In the genomic region with DNA sequence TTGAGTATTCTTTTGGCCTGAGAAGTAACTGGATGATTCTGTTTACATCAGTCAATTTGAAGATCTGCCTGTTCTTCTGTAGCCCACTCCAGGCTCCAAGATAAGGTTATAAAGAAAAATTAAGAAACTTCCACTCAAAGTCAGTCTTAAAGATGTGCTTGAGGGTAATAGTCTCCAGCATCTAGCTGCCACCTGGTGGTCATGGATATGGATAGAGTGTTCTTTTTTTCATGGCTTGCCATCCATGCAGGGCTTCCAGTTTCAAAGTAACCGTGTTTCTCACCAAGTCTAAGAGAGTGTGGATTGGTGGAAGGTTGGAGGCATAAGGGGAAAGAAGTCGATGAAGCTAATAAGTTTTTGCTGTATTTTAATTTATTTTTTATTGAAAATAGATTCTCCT, we compare ENCODE assay signal across 10 mouse cellular contexts. TPM values are rescaled to one million over a fixed set of nuclear protein-coding genes. Genes with fewer than 3 reads are reported as not detected.
DNase-seq lines count a peak whose midpoint lies in the region; ATAC-seq and TF ChIP-seq lines count a peak whose summit lies in the region.
"Had no signal": no experiment of that assay in that cellular context is flagged by ENCODE, and none has a peak within 500 bp of the region (broad histone marks: within the 10 kb centered on the region; RNA-seq: fewer than 3 reads in every experiment).

No protein-coding gene starts in this region.

- no peak overlapping the region for H3K27ac ChIP-seq in forebrain, embryonic 16.5 days (ENCODE audit: low read length)
- H3K27ac ChIP-seq in forebrain, embryonic 15.5 days (replicated peaks) = no peak overlapping the region
- H3K27ac ChIP-seq in liver, adult 2 months (replicated peaks; ENCODE audit: insufficient read depth, low read depth, low read length) = no peak overlapping the region
- no peak overlapping the region for H3K27ac ChIP-seq in liver, embryonic 11.5 days (ENCODE audit: low read depth, low read length)
- no peak overlapping the region for H3K27ac ChIP-seq in lung, postnatal 0 days (ENCODE audit: low read length)
- H3K27ac ChIP-seq: embryonic facial prominence, embryonic 15.5 days; neural tube, embryonic 12.5 days had no signal

- no peak for TF ChIP-seq CTCF in liver, adult 2 months (IDR thresholded peaks at IDR 0.05; ENCODE audit: low read depth, low read length)
- TF ChIP-seq CTCF in lung, postnatal 0 days (IDR thresholded peaks at IDR 0.05) = peak; percentile 71

- no peak overlapping the region for H3K9ac ChIP-seq in forebrain, embryonic 16.5 days (replicated peaks; ENCODE audit: low read depth, low read length)
- no peak overlapping the region for H3K9ac ChIP-seq in forebrain, embryonic 15.5 days (replicated peaks)
- H3K9ac ChIP-seq in liver, adult 2 months (ENCODE audit: low read depth, low read length) = no peak overlapping the region
- H3K9ac ChIP-seq in liver, embryonic 11.5 days (ENCODE audit: low read depth, low read length) = no peak overlapping the region
- no peak overlapping the region for H3K9ac ChIP-seq in lung, postnatal 0 days (replicated peaks; ENCODE audit: low read depth)
- H3K9ac ChIP-seq: embryonic facial prominence, embryonic 15.5 days; neural tube, embryonic 12.5 days had no signal

- no peaks in the 10 kb centered on the region for H3K4me1 ChIP-seq in forebrain, embryonic 16.5 days (replicated peaks; ENCODE audit: control insufficient read depth, insufficient read depth, low read length)
- no peaks in the 10 kb centered on the region for H3K4me1 ChIP-seq in forebrain, embryonic 15.5 days
- no peaks in the 10 kb centered on the region for H3K4me1 ChIP-seq in liver, adult 2 months (ENCODE audit: control insufficient read depth, insufficient read depth, low read length)
- no peaks in the 10 kb centered on the region for H3K4me1 ChIP-seq in liver, embryonic 11.5 days (replicated peaks; ENCODE audit: control insufficient read depth, insufficient read depth, low read length)
- no peaks in the 10 kb centered on the region for H3K4me1 ChIP-seq in lung, postnatal 0 days (ENCODE audit: insufficient read depth, low read depth, low read length)
- H3K4me1 ChIP-seq: embryonic facial prominence, embryonic 15.5 days; neural tube, embryonic 12.5 days had no signal

- H3K9me3 ChIP-seq in forebrain, embryonic 16.5 days (ENCODE audit: control insufficient read depth, low read length) = no peaks in the 10 kb centered on the region
- H3K9me3 ChIP-seq in forebrain, embryonic 15.5 days = no peaks in the 10 kb centered on the region
- no peaks in the 10 kb centered on the region for H3K9me3 ChIP-seq in liver, embryonic 11.5 days (ENCODE audit: control insufficient read depth, low read length)
- H3K9me3 ChIP-seq in lung, postnatal 0 days (ENCODE audit: low read length) = no peaks in the 10 kb centered on the region
- H3K9me3 ChIP-seq: embryonic facial prominence, embryonic 15.5 days; neural tube, embryonic 12.5 days had no signal

- TF ChIP-seq POLR2A in liver, adult 2 months (IDR thresholded peaks at IDR 0.05; ENCODE audit: extremely low read depth, insufficient read depth, low read length) = no peak

- no peak overlapping the region for H3K4me2 ChIP-seq in forebrain, embryonic 16.5 days (ENCODE audit: low read length)
- H3K4me2 ChIP-seq in forebrain, embryonic 15.5 days (replicated peaks) = no peak overlapping the region
- no peak overlapping the region for H3K4me2 ChIP-seq in liver, embryonic 11.5 days
- no peak overlapping the region for H3K4me2 ChIP-seq in lung, postnatal 0 days (replicated peaks; ENCODE audit: low read depth, low read length)
- H3K4me2 ChIP-seq: embryonic facial prominence, embryonic 15.5 days; neural tube, embryonic 12.5 days had no signal

- H3K4me3 ChIP-seq in forebrain, embryonic 16.5 days (replicated peaks; ENCODE audit: low read length) = no peak overlapping the region
- no peak overlapping the region for H3K4me3 ChIP-seq in forebrain, embryonic 15.5 days
- H3K4me3 ChIP-seq in liver, adult 2 months (ENCODE audit: insufficient read depth, low read depth, low read length) = no peak overlapping the region
- no peak overlapping the region for H3K4me3 ChIP-seq in liver, embryonic 11.5 days (ENCODE audit: low read depth, low read length)
- no peak overlapping the region for H3K4me3 ChIP-seq in lung, postnatal 0 days (ENCODE audit: low read depth, low read length)
- H3K4me3 ChIP-seq: embryonic facial prominence, embryonic 15.5 days; neural tube, embryonic 12.5 days had no signal

- no peaks in the 10 kb centered on the region for H3K36me3 ChIP-seq in forebrain, embryonic 16.5 days (ENCODE audit: control insufficient read depth, insufficient read depth)
- H3K36me3 ChIP-seq in forebrain, embryonic 15.5 days = no peaks in the 10 kb centered on the region
- H3K36me3 ChIP-seq in liver, adult 2 months (ENCODE audit: control insufficient read depth, insufficient read depth, low read length) = no peaks in the 10 kb centered on the region
- H3K36me3 ChIP-seq in liver, embryonic 11.5 days (ENCODE audit: control insufficient read depth, insufficient read depth, low read length) = no peaks in the 10 kb centered on the region
- no peaks in the 10 kb centered on the region for H3K36me3 ChIP-seq in lung, postnatal 0 days (ENCODE audit: insufficient read depth, low read length)
- H3K36me3 ChIP-seq: embryonic facial prominence, embryonic 15.5 days; neural tube, embryonic 12.5 days had no signal

- peak; percentile 45; the same call in 1 of the 2 replicates for ATAC-seq in forebrain, embryonic 16.5 days
- ATAC-seq in forebrain, embryonic 15.5 days (replicated peaks) = no peak
- no peak for ATAC-seq in liver, embryonic 11.5 days (replicated peaks; ENCODE audit: low FRiP score)
- ATAC-seq in lung, postnatal 0 days = no peak
- no peak for ATAC-seq in megakaryocyte-erythroid progenitor cell, adult 5-6 weeks (replicated peaks; ENCODE audit: low FRiP score, low TSS enrichment, poor library complexity, severe bottlenecking)

- TF ChIP-seq EP300 in lung, postnatal 0 days (IDR thresholded peaks at IDR 0.05) = no peak

- H3K79me2 ChIP-seq in liver, adult 2 months (ENCODE audit: control insufficient read depth, insufficient read depth, low read length) = no peaks in the 10 kb centered on the region

- H3K27me3 ChIP-seq in forebrain, embryonic 16.5 days (replicated peaks; ENCODE audit: control insufficient read depth, insufficient read depth, low read length) = peaks cover 8% of the 10 kb centered on the region; the same call in 1 of the 2 replicates
- H3K27me3 ChIP-seq in forebrain, embryonic 15.5 days = no peaks in the 10 kb centered on the region
- no peaks in the 10 kb centered on the region for H3K27me3 ChIP-seq in liver, adult 2 months (ENCODE audit: control insufficient read depth, insufficient read depth, low read length)
- peaks cover 12% of the 10 kb centered on the region; the same call in 1 of the 2 replicates for H3K27me3 ChIP-seq in liver, embryonic 11.5 days (replicated peaks; ENCODE audit: control insufficient read depth, insufficient read depth, low read length)
- H3K27me3 ChIP-seq in lung, postnatal 0 days (replicated peaks; ENCODE audit: insufficient read depth, low read length) = no peaks in the 10 kb centered on the region

- DNase-seq in liver, adult 2 months (ENCODE audit: extremely low read depth, low read depth, low spot score) = peak; percentile 50
- DNase-seq in liver, embryonic 11.5 days (ENCODE audit: low spot score) = no peak
- DNase-seq in brain, adult 2 months (ENCODE audit: low read depth, low spot score) = peak; percentile 68
- peak; percentile 63 for DNase-seq in lung, postnatal 0 days (ENCODE audit: low spot score)
- DNase-seq in spleen, adult 18-20 months = no peak

- 46% methylated on average over 2 of the region's 2 CpGs for WGBS in forebrain, embryonic 16.5 days
- WGBS in forebrain, embryonic 15.5 days = 55% methylated on average over 2 of the region's 2 CpGs
- 21% methylated on average over 2 of the region's 2 CpGs for WGBS in liver, adult 2 months
- 42% methylated on average over 2 of the region's 2 CpGs for WGBS in liver, embryonic 11.5 days
- WGBS in lung, postnatal 0 days = 38% methylated on average over 2 of the region's 2 CpGs

RNA-seq across cellular contexts. Expression of a gene that starts 23.5 kb away (rescaled TPM):
- 30.0 and 32.7 TPM in 2 replicates for polyA plus RNA-seq in forebrain, embryonic 16.5 days (2015; fragmentation: Nextera tagmentation; extraction: Ambion mirVana)
- 28.9 and 29.8 TPM in 2 replicates for polyA plus RNA-seq in forebrain, embryonic 15.5 days (2015; fragmentation: Nextera tagmentation; extraction: Ambion mirVana)
- total RNA-seq in liver, adult 2 months (2014; rRNA removed) = 32.7 and 42.4 TPM in 2 replicates
- polyA plus RNA-seq in liver, adult 2 months (2012; rRNA removed) = 150 and 197 TPM in 2 replicates
- polyA plus RNA-seq in liver, embryonic 11.5 days (2014; fragmentation: Nextera tagmentation; extraction: Ambion mirVana) = 4.9 and 5.6 TPM in 2 replicates
- 20.4 and 21.4 TPM in 2 replicates for polyA plus RNA-seq in lung, postnatal 0 days (2015; fragmentation: Nextera tagmentation; extraction: Ambion mirVana)
- total RNA-seq in megakaryocyte-erythroid progenitor cell, adult 5-6 weeks (2014; fragmentation: Nextera tagmentation) = not detected in 2 replicates
- total RNA-seq in megakaryocyte-erythroid progenitor cell, adult 5-6 weeks (2017) = 0.05 and 0.19 TPM in 2 replicates

Comparison
In these comparisons a context has a peak if more than half of its experiments do, and no peak if none do; other contexts are left out.
1. DNase-seq: peak in liver, adult 2 months (single experiment), brain, adult 2 months (single experiment) and lung, postnatal 0 days (single experiment); none in liver, embryonic 11.5 days (single experiment) and spleen, adult 18-20 months (0 of 2).